Mouse (Mus musculus): ENCODE results near the gene Smim7.
A peak's percentile ranks its signal among the peaks of the same experiment; 100 is the strongest.

The Smim7 gene

GRCm38 (mm10) chr8:72547122-72547801 lies 23.6 kb downstream of the Smim7 start:
- DNase-seq (ENCODE audit: low spot score in 2 of 2), result peak in 1 of 2 experiments; percentile 43

GRCm38 (mm10) chr8:72539234-72539633 lies 31.7 kb downstream of the Smim7 start:
- DNase-seq (ENCODE audit: low spot score in 2 of 2), result no peak

GRCm38 (mm10) chr8:72534888-72535287 lies 36.0 kb downstream of the Smim7 start:
- DNase-seq (ENCODE audit: low spot score in 2 of 2), result no peak

GRCm38 (mm10) chr8:72532103-72532502 lies 38.8 kb downstream of the Smim7 start:
- DNase-seq (ENCODE audit: low spot score in 2 of 2), result no peak

GRCm38 (mm10) chr8:72521888-72522287 lies 49.0 kb downstream of the Smim7 start:
- no peak for DNase-seq (ENCODE audit: low spot score in 2 of 2)

- no peak for DNase-seq (ENCODE audit: low spot score in 2 of 2)
Measured at GRCm38 (mm10) chr8:72517421-72517988, 53.4 kb downstream of the Smim7 start.
